Mouse (Mus musculus): ENCODE measurements around the gene Gucy2c. TPM values are rescaled to one million over a fixed set of nuclear protein-coding genes. Genes with fewer than 3 reads are reported as not detected.

Gene Gucy2c
- total and polyA plus RNA-seq, 3 experiments = not detected

GRCm38 (mm10) chr6:136659226-136659625 lies 122.3 kb downstream of the Gucy2c start:
- Histone ChIP-seq H3K27ac (ENCODE audit: control insufficient read depth, low read depth, low read length) (no peak overlapping the region), H3K27me3 (ENCODE audit: control insufficient read depth in 1 of 2, insufficient read depth in 2 of 2, low read length in 2 of 2) (no peaks in the 10 kb centered on the region), H3K9ac (ENCODE audit: control insufficient read depth, low read depth, low read length, poor library complexity, severe bottlenecking) (no peak overlapping the region), H3K4me1 (ENCODE audit: control insufficient read depth in 1 of 2, insufficient read depth in 2 of 2, low read length in 2 of 2) (no peaks in the 10 kb centered on the region; a peak in 1 of 4 replicates), H3K36me3 (ENCODE audit: control insufficient read depth in 1 of 2, insufficient read depth in 2 of 2, low read length in 2 of 2) (no peaks in the 10 kb centered on the region), H3K79me2 (ENCODE audit: control insufficient read depth, insufficient read depth, low read length, poor library complexity) (no peaks in the 10 kb centered on the region), H3K4me3 (ENCODE audit: control insufficient read depth in 1 of 2, insufficient read depth in 1 of 2, low read depth in 2 of 2, low read length in 2 of 2) (no peak overlapping the region), H3K9me3 (replicated peaks; ENCODE audit: insufficient read depth, low read length) (no peaks in the 10 kb centered on the region)
- DNase-seq (ENCODE audit: low read depth, low spot score) = no peak
- TF ChIP-seq ETS1 (IDR thresholded peaks at IDR 0.05; ENCODE audit: low read depth, low read length) (no peak), TBP (IDR thresholded peaks at IDR 0.05; ENCODE audit: low read depth, low read length) (no peak), MAFK (IDR thresholded peaks at IDR 0.05; ENCODE audit: borderline replicate concordance, low read depth, low read length) (no peak), NRF1 (IDR thresholded peaks at IDR 0.05; ENCODE audit: insufficient read depth, low read depth, low read length, poor library complexity, severe bottlenecking) (no peak), NELFE (IDR thresholded peaks at IDR 0.05; ENCODE audit: low read depth, low read length) (no peak), TAL1 (IDR thresholded peaks at IDR 0.05; ENCODE audit: low read length) (no peak), UBTF (IDR thresholded peaks at IDR 0.05; ENCODE audit: borderline replicate concordance, insufficient read depth, low read depth, low read length) (no peak), ZC3H11A (IDR thresholded peaks at IDR 0.05; ENCODE audit: low read depth, low read length) (no peak), EP300 (IDR thresholded peaks at IDR 0.05; ENCODE audit: low read depth in 1 of 2, low read length in 2 of 2) (no peak)

- Histone ChIP-seq H3K79me2 (ENCODE audit: control insufficient read depth, insufficient read depth, low read length, poor library complexity) (no peaks in the 10 kb centered on the region), H3K27me3 (ENCODE audit: control insufficient read depth in 1 of 2, insufficient read depth in 2 of 2, low read length in 2 of 2) (no peaks in the 10 kb centered on the region), H3K27ac (ENCODE audit: control insufficient read depth, low read depth, low read length) (no peak overlapping the region), H3K9ac (ENCODE audit: control insufficient read depth, low read depth, low read length, poor library complexity, severe bottlenecking) (no peak overlapping the region), H3K4me1 (ENCODE audit: control insufficient read depth in 1 of 2, insufficient read depth in 2 of 2, low read length in 2 of 2) (no peaks in the 10 kb centered on the region; a peak in 1 of 4 replicates), H3K4me3 (ENCODE audit: control insufficient read depth in 1 of 2, insufficient read depth in 1 of 2, low read depth in 2 of 2, low read length in 2 of 2) (no peak overlapping the region), H3K36me3 (ENCODE audit: control insufficient read depth in 1 of 2, insufficient read depth in 2 of 2, low read length in 2 of 2) (no peaks in the 10 kb centered on the region), H3K9me3 (replicated peaks; ENCODE audit: insufficient read depth, low read length) (no peaks in the 10 kb centered on the region)
- TF ChIP-seq GATA1 (IDR thresholded peaks at IDR 0.05; ENCODE audit: low read depth, low read length) (no peak), BHLHE40 (IDR thresholded peaks at IDR 0.05; ENCODE audit: borderline replicate concordance, low read depth, low read length) (no peak), HCFC1 (IDR thresholded peaks at IDR 0.05; ENCODE audit: low read depth, low read length) (no peak), NELFE (IDR thresholded peaks at IDR 0.05; ENCODE audit: low read depth, low read length) (no peak), JUND (IDR thresholded peaks at IDR 0.05; ENCODE audit: low read depth, low read length) (no peak), MYB (IDR thresholded peaks at IDR 0.05; ENCODE audit: low read depth, low read length) (no peak), MAZ (IDR thresholded peaks at IDR 0.05; ENCODE audit: low read depth, low read length) (no peak), RCOR1 (IDR thresholded peaks at IDR 0.05; ENCODE audit: low read depth, low read length) (no peak), TBP (IDR thresholded peaks at IDR 0.05; ENCODE audit: low read depth, low read length) (no peak)
- no peak for DNase-seq (ENCODE audit: low read depth, low spot score)
These were observed 123.3 kb downstream of the Gucy2c start for GRCm38 (mm10) chr6:136658303-136658702.

Measured in MEL (cell line).